Mouse (Mus musculus) heart, postnatal 4 days (tissue): ENCODE data around the gene Boc. TPM values are rescaled to one million over a fixed set of nuclear protein-coding genes. Genes with fewer than 3 reads are reported as not detected.

ENCODE experiments used
- DNase-seq: peaks from one replicate; pipeline ENCODE4 v3.0.0; 2021
- total RNA-seq, 2 experiments: library from RNA; stranded (reverse); gene quantifications; 2 replicates each; pipeline ENCODE4 v1.2.3; 2021

Boc gene
- 1 to 10 TPM; 8.8 to 9.3 TPM for total RNA-seq

DNA sequence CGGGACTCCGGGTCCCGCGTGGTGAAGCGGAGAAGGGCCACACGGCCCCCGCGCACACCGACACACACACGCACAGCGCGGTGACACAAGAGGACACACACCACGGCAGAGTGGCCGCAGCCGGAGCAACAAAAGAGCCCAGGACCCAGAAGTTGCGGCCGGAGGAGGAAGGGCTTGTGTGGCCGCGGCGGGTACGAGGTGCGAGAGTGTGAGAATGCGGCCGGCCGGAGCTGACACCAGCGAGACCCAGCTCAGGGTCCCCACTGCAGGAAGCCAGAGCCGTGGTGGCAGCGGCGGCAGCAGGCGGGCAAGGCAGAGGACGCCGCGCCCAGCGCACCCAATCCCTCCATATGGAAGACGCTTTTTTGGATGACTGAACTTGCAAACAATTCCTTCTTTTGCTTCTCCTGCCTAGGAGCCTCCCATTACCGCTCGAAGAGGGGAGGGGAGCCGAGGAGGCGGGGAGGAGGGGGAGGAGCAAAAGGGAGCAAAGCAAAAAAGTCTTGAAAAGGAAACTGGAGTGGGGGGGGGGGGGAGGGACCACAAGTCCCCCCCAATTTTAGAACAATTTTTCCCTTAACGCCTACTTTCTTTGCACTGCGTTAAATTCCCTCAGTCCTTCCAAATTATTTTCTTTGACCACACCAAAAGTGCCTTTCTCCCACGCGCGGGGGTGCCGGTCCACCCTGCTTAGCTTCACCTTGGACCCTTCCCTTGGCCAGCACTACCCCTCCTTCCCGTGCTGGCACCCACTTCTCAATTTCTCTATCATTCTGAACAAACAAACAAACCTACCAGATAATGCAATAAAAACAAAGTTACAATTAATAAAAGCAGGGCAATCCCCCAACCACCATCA lies at the start of gene Boc:
Boc (minus strand) TSS at position 427 of the 859 bp plus-strand sequence.
- peak; percentile 68 for DNase-seq

DNA sequence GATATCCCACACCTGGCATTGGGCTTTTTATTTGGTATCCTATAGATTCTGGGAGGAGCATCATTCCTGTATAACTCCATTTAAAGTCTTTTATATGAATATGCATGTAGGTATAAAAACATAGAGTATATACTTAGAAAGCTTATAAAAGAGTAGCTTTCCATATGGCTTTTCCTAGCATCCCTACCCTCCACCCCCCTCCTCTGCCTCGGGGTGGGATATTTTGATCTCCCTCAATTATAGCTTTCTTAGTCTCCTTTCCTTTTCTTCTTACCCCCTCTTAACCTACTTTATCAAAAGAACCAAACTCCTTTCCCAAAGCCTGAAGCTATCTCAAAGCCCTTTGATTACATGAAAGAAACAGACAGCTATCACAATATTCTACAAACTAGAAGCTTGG lies 47.9 kb upstream of the Boc start:
- DNase-seq, result no peak

DNA sequence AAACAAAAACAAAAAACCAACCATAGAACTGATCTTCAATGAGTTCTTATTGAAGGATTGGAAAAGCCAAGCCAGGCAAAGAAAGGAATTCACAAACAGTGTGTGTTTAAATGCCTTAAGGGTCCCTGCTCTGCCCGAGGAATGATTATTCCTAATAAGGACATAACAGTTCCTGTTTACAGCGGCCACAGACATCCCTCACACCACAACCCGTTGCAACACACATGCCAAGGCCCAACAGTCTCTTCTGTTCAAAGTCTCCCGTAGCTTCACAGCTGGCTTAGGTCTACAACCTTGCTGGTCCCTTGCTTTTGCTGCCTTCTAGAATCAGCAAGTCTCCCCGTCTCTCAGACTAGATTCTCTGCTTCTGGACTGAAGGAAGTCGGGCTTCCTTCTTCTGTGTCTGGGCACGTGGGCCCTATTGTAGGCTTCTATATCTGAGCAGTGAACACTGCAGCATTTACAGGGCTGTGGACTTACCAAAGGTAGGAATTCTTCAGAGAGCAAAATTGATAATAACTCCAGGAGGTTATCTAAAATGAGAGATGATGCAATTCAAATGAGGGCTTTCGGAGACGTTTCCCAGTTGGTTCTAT lies 45.4 kb upstream of the Boc start:
- DNase-seq, result no peak

DNA sequence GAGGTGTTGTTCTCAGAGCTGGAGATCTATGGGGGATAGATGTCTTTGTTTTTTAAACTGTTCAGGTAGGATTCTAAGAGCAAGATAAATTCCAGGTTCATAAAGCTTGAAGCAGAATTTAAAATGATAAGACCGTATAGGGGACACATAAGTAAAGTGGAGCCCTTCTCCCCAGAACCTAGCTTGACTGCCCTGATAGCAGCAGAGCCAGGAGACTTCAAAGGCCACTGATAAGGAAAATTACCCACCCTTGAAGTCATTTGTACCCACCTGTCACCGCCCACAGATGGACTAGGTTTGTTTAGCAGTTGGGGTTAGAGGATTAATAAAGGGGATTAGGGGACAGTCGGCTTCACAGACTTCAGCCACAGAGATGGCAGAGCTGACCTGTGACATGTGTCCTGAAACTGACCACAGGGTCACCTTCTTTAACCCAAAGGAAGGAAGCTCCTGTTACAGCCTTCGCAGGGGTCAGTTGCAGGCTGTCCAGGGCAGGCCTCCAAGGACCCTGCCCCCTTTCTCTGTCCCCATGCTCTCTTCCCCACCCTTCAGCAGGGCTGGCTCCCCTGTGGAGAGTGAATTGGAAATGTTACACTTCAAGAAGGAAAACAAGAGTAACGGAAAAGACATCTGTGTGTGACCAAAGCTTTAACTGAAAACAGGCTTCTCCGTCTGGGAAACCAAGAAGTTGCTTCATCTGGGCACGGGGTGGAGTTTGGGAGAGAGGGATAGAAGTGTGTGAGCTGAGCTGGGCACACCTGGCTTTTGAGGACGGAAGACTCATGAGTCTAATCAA lies 43.5 kb upstream of the Boc start:
- no peak for DNase-seq

DNA sequence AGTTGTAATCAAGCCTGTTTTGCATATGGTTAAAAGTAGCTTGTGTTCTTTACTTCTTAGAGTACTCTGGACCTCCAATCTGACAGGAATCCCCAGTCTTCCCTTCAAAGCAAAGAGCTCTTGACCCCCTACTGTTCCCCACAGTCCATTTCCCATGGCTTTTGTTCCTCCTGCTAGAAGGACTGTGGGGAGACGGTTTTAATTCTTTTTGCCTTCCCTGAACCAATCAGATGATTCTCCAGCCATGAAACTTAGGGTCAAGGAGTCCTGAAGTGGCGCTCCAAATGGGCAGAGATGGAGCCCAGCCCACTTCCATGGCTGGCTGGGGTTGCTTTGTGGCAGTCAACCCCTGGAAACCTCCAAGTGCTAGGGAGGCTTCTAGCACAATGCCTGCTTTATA lies 42.5 kb upstream of the Boc start:
- DNase-seq, result no peak

DNA sequence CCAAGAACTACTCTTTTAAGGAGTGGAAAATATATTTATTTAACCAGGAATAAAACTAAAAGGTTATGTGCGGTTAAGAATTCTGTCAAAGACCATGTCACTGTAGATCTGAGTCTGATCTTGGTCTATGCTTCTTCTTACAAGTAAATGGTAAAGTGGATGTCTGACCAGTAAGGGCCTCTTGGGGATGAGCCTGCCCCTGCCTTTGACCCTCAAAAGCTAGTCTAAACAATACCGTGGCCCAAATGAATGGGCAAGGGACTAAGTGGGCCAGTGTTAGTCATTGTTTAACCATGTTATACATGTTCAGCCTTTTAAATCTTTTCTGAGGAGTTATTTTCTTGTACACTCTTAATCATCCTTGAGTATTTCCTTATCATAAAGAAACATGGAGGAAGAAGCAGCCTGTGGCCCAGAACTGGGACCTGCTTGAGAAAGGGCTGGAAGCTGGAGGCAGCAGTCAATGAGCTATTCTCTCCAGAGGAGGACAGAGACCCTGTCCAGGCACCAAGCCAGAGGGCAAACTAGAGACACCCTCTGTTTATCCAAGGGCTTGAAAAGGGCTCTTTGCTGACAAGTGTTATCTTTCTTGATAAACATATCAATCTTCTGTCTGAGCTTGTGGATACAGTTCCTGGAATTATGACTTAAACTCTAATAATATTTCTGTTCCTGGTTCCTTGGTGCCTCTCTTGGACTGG lies 38.6 kb upstream of the Boc start:
- no peak for DNase-seq

DNA sequence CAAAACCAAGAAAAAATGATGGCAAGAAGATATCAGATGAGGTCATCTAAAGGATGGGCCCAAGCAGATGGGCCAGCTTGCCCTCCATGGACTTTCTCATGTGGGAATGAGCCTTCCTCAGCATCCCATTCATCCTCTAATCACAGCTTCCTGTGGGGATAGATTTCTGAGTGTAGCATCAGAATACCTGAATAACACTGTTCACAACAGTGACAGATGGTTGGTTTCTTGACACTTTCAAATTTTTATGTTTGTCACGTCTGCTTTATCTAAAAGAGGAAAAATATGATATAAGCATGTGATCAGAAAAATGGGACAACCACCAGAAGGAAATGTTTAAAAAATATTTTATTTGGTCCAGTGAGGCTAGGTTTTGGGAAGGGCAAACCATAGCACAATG lies 30.8 kb upstream of the Boc start:
- no peak for DNase-seq

DNA sequence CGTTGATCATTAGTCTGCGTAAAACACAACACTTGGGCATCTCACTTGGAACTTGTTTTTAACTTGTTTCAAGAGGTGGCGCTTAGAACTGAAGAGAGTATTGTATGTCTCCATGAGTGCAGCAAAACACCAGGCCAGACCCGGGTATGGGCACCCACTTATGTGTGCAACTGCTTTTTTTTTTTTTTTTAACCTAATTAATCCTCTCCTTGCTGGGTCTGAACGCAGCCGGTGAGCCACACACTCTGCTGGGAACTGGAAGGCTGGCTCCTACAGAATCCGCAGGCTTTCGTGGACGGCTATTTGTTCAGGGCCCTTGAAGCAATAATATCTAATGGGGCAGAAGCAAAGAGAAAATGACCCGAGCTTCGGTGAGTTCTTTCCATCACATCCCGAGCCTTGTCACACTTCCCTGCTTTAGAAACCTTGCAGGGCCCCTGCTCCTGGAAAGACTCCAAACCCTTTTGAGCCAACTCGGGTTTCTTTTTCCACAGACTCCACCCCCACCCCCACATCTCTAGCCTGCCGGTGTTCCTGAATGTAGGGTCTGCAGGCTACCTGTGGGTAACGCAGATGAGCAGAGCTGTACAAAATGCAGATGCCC lies 20.8 kb upstream of the Boc start:
- DNase-seq, result peak; percentile 18

DNA sequence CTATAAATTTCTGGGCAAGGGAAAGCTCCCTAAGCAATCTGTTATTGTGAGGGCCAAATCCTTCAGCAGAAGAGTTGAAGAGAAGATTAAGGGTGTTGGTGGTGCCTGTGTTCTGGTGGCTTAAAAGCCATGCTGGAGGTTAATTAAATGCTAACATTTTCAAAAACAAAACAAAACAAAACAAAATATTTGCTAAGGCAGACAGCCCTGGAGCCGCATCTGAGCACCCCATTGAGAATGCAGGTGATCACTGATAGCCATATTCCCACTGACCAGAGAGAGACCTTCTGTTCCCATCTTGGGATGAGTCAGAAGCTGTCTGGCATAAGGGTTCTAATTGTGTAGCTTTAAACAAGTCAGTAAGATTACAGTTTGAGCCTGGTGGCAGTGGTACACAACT lies 19.9 kb upstream of the Boc start:
- DNase-seq, result no peak

DNA sequence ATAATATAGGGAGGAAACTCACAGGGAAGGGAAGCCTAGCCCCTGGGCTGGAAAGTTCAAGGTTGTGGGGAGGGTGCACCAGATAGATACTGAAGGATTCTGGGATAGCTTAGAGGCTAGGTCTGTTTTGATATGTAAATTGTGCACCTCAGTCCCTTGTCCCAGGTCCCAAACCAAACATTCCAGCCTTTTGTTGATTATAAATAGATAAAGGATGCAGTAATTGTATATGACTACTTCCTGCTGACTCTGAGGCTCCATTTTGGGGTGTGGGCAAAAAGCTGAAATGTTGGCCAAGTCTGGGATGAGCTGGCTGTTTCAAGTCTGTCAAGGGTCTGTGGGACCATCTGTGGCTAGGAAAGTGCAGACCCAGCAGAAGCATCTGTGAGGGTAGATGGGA lies 9.4 kb upstream of the Boc start:
- DNase-seq, result no peak

DNA sequence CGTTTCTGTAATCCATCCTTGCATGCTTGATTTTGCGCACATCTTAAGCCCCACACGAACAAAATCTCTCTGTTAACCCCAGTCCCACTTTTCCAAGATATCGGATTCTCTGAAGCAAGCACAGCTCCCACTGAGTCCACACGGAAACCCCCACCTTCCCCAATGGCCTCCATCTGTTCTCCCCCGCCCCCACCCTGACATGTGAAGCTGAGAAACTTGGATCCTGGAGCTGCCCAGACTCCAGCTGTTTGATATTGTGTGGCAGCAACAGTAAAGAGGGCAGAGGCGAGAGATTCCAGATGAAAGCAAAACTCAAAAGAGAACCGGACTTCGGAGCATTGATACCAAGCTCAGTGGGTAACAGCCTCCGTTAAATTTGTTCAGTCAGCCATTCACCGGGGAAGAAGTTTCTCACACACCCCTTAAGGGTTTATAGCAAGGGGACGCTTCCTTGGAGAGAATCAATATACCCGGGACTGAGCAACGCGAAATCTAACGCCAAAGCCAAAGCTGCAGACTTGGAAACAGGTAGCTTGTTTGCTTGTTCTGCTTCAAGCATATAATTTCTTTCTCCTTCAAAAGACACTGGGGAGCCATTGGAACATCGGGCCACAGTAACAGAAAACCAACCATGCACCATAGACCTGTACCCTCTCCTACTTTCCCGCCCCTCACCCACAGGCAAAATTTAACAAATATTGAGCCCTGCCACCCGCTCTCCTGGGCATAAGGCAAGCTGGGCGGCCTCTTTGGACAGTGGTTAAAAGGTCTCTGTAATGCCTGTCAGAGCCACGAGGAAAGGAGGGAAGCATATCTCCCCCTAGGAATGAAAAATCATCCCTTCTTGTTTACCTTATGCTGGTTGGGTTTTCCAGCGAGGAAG lies 6.9 kb upstream of the Boc start:
- DNase-seq, result no peak

DNA sequence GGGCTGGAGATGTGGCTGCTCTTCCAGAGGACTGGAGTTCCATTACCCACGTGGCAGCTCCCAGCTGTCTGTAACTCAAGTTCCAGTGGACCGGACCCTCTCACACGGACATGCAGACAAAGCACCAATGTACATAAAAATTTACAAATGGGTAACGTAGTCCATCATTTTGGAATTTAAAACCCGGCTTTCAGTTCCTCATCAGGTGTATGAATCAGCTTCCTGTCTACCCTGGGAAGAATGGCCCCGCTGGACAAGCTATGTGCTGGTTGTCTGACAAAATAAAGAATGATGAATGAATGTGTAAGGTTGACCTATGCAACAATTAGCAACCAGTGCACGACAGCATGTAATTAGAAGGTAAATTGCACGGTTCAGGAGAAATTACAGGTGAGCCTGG lies 5.7 kb upstream of the Boc start:
- DNase-seq, result no peak

DNA sequence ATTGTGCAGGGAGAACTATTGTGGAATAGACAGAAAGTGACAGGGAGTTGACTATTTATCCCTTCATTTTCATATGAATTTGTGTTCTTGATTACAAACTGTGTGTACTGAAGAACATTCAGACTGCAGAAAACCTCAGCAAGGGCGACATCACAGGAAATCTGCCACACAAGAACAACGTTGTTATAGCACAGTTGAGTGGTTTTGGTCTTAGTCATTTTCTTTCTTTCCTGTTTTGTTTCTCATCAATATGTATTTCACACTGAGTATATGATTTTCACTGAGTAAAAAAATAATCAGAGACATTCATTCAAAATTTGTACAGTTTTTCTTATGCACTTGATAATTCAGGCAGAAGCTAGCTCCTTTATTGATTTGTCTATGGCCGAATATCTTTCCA lies 3.4 kb upstream of the Boc start:
- no peak for DNase-seq

DNA sequence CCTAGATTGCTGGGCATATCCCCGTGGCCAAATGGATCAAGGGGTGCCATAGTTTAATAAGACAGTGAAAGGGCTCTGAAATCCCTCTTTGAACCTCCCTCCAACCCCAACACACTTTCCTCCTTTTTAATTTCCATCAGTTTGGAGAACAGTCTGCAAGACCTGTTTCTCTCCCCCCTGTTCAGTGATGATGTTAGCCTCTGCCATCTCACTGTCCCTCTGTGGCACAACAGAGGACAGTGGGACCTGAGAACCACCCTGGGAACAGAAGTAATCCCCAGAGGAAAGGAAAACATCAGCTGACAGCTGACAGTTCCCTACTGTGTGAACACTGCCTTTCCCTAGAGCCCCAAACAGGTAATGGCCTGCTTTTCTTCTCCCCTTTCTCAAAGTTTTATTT lies 1.5 kb upstream of the Boc start:
- no peak for DNase-seq

DNA sequence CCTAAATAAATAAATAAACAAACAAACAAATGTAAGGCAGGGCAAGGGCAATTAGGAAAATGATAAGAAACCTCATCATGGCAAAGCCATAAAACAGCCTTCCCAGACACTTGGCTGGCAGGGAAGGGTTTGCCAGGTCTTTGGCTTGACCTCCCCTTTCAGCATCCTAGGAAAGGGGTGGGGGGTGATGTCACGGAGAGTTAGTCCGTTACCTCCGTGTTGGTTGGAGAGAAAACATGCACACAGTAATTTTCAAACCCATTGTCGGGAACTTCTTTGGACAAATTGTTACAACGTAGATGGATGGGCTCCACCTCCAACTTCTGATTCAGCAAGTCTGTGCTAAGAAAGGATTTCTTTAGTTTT lies 616 bp upstream of the Boc start:
- no peak for DNase-seq

DNA sequence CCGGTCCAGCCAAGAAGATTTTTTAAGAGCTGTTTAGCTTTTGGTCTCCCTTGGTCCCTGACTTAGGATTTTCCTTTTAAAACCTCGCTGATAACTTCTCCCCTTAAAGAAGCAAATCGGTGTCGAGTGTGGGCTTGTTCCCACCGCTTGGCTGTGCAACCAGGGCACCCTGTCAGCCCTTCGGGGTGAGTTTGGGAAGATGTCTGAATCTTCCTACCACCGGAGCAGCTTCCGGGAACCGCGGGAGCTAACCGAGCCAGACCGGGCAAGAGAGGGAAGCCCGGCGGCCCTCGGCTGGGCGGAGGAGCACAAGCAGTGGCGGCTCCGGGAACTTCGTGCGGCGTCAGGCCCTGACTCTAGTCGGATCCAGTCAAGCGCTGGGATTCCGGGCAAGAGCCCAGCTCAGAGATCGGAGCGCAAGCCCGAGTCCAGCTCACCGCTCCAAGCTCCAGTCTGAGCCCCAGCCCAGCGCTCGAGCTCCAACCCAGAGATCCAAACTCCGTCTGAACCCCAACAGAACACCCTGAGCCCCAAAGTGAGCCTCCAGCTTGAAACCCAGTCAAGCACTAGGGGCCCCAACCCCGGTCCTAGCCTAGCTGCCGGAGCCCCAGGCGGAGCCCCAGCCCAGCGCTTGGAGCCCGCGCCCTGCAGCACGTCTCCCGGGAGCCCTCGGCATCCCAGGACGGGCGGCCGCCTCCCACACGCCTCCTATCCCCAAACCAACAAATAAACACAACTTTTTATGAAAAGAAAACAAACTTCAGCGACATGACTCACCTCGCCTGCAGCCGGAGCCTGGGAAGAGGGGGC lies 831 bp downstream of the Boc start:
- peak; percentile 84 for DNase-seq

DNA sequence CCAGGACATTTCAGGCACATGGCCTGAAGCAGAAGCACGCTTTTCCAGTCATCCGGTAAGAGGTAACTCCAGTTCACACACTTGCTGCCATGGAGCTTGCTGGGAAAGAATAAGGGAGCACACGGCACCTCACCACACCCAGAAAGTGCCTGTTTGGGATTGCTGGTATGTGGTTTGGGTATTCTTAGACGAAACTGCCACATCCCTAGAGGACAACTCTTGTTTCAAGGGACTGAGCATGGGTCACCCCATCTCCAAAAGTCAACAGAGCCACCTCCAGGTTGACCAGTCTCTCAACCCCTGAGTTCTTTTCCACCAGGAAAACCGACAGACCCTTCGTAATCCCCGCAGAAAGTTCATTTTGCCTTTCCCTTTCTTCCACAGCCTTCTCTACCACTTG lies 1.6 kb downstream of the Boc start:
- no peak for DNase-seq

DNA sequence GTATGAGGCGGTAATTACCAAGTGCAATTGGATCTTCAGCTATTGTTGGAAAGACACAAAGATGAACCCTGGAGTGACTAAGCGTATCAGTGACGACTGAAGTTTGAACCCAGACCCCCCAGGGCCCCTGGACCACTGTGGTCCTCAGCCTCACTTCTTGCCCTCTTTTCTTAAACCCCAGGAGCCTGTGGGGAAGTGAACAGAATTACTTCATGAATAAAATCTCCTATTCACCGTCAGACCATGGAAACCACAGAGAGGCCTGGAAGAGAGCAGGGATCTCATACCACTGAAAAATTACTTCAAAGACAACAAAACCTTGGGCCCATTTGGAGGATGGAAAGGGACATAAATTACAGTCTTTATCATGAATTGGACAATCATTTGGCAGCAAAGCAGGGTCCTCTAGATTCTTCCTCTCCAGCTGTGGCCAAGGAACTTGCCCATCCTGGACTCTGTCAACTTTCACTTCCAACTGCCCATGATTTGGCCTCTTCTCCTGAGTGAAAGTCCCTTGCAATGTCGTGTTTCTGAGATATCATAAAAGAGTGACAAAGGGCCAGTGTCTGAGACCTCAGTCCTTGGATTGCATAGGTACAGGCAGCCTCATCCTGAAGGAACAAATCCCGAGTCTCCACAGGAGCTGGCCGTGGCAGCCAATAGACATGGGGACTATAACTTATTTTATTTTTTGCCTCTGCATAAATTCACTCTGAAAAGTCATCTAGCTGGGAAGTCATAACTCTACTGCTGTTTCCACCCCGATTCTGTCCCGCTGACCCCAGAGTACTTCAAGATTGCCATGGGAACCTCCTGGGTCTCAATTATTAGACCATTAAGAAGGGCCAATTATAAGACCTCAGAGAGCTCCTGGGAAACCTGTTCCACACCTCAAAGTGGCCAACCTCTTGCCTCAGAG lies 2.6 kb downstream of the Boc start:
- DNase-seq, result no peak

DNA sequence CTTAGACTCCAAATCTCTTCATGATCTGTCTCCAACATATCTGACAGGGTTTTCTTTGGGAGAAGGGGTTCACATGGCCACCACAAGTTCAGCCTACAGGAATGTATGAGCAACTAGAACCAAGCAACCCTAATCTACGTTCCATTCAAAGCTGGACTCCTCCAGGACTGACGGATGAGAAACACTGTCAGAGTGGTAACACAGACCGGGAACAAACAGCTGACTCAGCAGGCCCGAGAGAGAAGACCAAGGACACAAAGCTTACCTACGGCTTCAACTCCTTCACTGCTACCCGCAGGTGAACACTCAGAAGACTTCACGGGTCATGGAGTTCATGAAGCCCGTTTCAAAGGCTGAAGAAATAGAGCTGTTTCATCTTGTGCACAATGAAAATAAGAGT lies 4.8 kb downstream of the Boc start:
- no peak for DNase-seq

DNA sequence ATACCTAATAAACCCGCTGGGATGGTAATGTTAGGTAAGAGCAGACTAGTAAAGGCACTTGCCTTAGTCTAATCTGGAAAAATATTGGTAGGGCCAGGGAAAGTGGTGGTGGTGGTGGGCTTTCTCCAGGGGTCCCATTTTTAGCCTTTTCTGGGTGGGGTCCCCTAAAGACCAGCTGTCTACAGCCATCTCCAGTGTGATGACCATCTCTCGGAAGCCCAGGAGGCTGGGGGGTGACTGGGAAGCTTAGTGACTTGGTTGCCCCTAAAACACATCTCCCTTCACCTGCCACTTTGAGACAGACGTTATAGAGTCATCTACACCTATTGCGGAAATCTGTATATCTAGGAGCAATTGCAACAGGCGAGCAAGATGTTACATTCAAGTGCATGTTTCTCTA lies 6.0 kb downstream of the Boc start:
- DNase-seq, result no peak
